Mouse (Mus musculus): ENCODE data around the gene Plb1. TPM values are rescaled to one million over a fixed set of nuclear protein-coding genes. Genes with fewer than 3 reads are reported as not detected.
A peak's percentile ranks its signal among the peaks of the same experiment; 100 is the strongest.

The Plb1 gene
- total RNA-seq, 1 experiment, result 3.8 TPM

GRCm38 (mm10) chr5:32230372-32230771 is 2.1 kb upstream of the Plb1 start:
- in situ Hi-C loops (cut with MboI; ENCODE audit: low sequenced_read_pairs in 2 of 2, unreplicated experiment in 2 of 2), result no loop called here
- DNase-seq (ENCODE audit: low read depth, low spot score), result peak; percentile 43

GRCm38 (mm10) chr5:32239337-32239736 is 6.8 kb downstream of the Plb1 start:
- in situ Hi-C loops (cut with MboI; ENCODE audit: low sequenced_read_pairs in 2 of 2, unreplicated experiment in 2 of 2), result no loop called here
- Histone ChIP-seq H3K36me3 (ENCODE audit: control insufficient read depth, insufficient read depth, low read length, poor library complexity, severe bottlenecking) (no peaks in the 10 kb centered on the region), H3K9ac (ENCODE audit: insufficient read depth, low read depth, low read length, poor library complexity, severe bottlenecking) (no peak overlapping the region), H3K9me3 (ENCODE audit: control insufficient read depth, insufficient read depth, low read depth, low read length) (no peaks in the 10 kb centered on the region), H3K4me1 (ENCODE audit: control insufficient read depth in 2 of 2, insufficient read depth in 2 of 2, low read length in 2 of 2, poor library complexity in 1 of 2) (no peaks in the 10 kb centered on the region), H3K27ac (ENCODE audit: insufficient read depth, low read depth, low read length, poor library complexity, severe bottlenecking) (no peak overlapping the region), H3K4me3 (ENCODE audit: insufficient read depth in 1 of 2, low read depth in 1 of 2, low read length in 2 of 2, poor library complexity in 1 of 2, severe bottlenecking in 1 of 2) (no peak overlapping the region)
- no peak for TF ChIP-seq ZC3H11A (IDR thresholded peaks at IDR 0.05; ENCODE audit: borderline replicate concordance, low read depth, low read length)
- no peak for DNase-seq (ENCODE audit: low read depth, low spot score)

More at GRCm38 (mm10) chr5:32230372-32230771, 2.1 kb upstream of the Plb1 start:
- TF ChIP-seq ZC3H11A (IDR thresholded peaks at IDR 0.05; ENCODE audit: borderline replicate concordance, low read depth, low read length) (peak; percentile 72; the same call in 1 of the 2 replicates), ZNF384 (IDR thresholded peaks at IDR 0.05; ENCODE audit: low read depth, low read length) (no peak)
- H3K27ac ChIP-seq (ENCODE audit: insufficient read depth, low read depth, low read length, poor library complexity, severe bottlenecking), result no peak overlapping the region
- no peaks in the 10 kb centered on the region for H3K4me1 ChIP-seq (ENCODE audit: control insufficient read depth in 2 of 2, insufficient read depth in 2 of 2, low read length in 2 of 2, poor library complexity in 1 of 2)
- no peak overlapping the region for H3K4me3 ChIP-seq (ENCODE audit: insufficient read depth in 1 of 2, low read depth in 1 of 2, low read length in 2 of 2, poor library complexity in 1 of 2, severe bottlenecking in 1 of 2)
- no peak overlapping the region for H3K9ac ChIP-seq (ENCODE audit: insufficient read depth, low read depth, low read length, poor library complexity, severe bottlenecking)
- H3K9me3 ChIP-seq (ENCODE audit: control insufficient read depth, insufficient read depth, low read depth, low read length), result no peaks in the 10 kb centered on the region
- no peaks in the 10 kb centered on the region for H3K36me3 ChIP-seq (ENCODE audit: control insufficient read depth, insufficient read depth, low read length, poor library complexity, severe bottlenecking)

GRCm38 (mm10) chr5:32240741-32241140 is 8.2 kb downstream of the Plb1 start:
- H3K4me1 ChIP-seq (ENCODE audit: control insufficient read depth in 2 of 2, insufficient read depth in 2 of 2, low read length in 2 of 2, poor library complexity in 1 of 2), result no peaks in the 10 kb centered on the region
- no peak overlapping the region for H3K4me3 ChIP-seq (ENCODE audit: insufficient read depth in 1 of 2, low read depth in 1 of 2, low read length in 2 of 2, poor library complexity in 1 of 2, severe bottlenecking in 1 of 2)
- H3K9ac ChIP-seq (ENCODE audit: insufficient read depth, low read depth, low read length, poor library complexity, severe bottlenecking), result no peak overlapping the region
- DNase-seq (ENCODE audit: low read depth, low spot score), result no peak
- H3K9me3 ChIP-seq (ENCODE audit: control insufficient read depth, insufficient read depth, low read depth, low read length), result no peaks in the 10 kb centered on the region
- in situ Hi-C loops (cut with MboI; ENCODE audit: low sequenced_read_pairs in 2 of 2, unreplicated experiment in 2 of 2), result no loop called here
- no peak for TF ChIP-seq MAFK (IDR thresholded peaks at IDR 0.05; ENCODE audit: insufficient read depth, low read depth, low read length)
- TF ChIP-seq ZNF384 (IDR thresholded peaks at IDR 0.05; ENCODE audit: low read depth, low read length), result no peak
- no peak for TF ChIP-seq CHD2 (IDR thresholded peaks at IDR 0.05; ENCODE audit: low read depth, low read length)
- no peak for TF ChIP-seq ZC3H11A (IDR thresholded peaks at IDR 0.05; ENCODE audit: borderline replicate concordance, low read depth, low read length)
- no peak for TF ChIP-seq HCFC1 (IDR thresholded peaks at IDR 0.05; ENCODE audit: borderline replicate concordance, insufficient read depth, low read length)
- H3K36me3 ChIP-seq (ENCODE audit: control insufficient read depth, insufficient read depth, low read length, poor library complexity, severe bottlenecking), result no peaks in the 10 kb centered on the region
- no peak overlapping the region for H3K27ac ChIP-seq (ENCODE audit: insufficient read depth, low read depth, low read length, poor library complexity, severe bottlenecking)

- TF ChIP-seq ZNF384 (IDR thresholded peaks at IDR 0.05; ENCODE audit: low read depth, low read length), result no peak
- no peak for TF ChIP-seq MAFK (IDR thresholded peaks at IDR 0.05; ENCODE audit: insufficient read depth, low read depth, low read length)
- TF ChIP-seq ZC3H11A (IDR thresholded peaks at IDR 0.05; ENCODE audit: borderline replicate concordance, low read depth, low read length), result no peak
- no peak for TF ChIP-seq HCFC1 (IDR thresholded peaks at IDR 0.05; ENCODE audit: borderline replicate concordance, insufficient read depth, low read length)
- no peak for TF ChIP-seq CHD2 (IDR thresholded peaks at IDR 0.05; ENCODE audit: low read depth, low read length)
- H3K9ac ChIP-seq (ENCODE audit: insufficient read depth, low read depth, low read length, poor library complexity, severe bottlenecking), result no peak overlapping the region
- in situ Hi-C loops (cut with MboI; ENCODE audit: low sequenced_read_pairs in 2 of 2, unreplicated experiment in 2 of 2), result no loop called here
- H3K9me3 ChIP-seq (ENCODE audit: control insufficient read depth, insufficient read depth, low read depth, low read length), result no peaks in the 10 kb centered on the region
- no peak overlapping the region for H3K27ac ChIP-seq (ENCODE audit: insufficient read depth, low read depth, low read length, poor library complexity, severe bottlenecking)
- DNase-seq (ENCODE audit: low read depth, low spot score), result no peak
- H3K36me3 ChIP-seq (ENCODE audit: control insufficient read depth, insufficient read depth, low read length, poor library complexity, severe bottlenecking), result no peaks in the 10 kb centered on the region
- no peaks in the 10 kb centered on the region for H3K4me1 ChIP-seq (ENCODE audit: control insufficient read depth in 2 of 2, insufficient read depth in 2 of 2, low read length in 2 of 2, poor library complexity in 1 of 2)
- no peak overlapping the region for H3K4me3 ChIP-seq (ENCODE audit: insufficient read depth in 1 of 2, low read depth in 1 of 2, low read length in 2 of 2, poor library complexity in 1 of 2, severe bottlenecking in 1 of 2)
Observed at GRCm38 (mm10) chr5:32243286-32243885, 10.9 kb downstream of the Plb1 start.

GRCm38 (mm10) chr5:32245385-32245784 is 12.9 kb downstream of the Plb1 start:
- Histone ChIP-seq H3K9me3 (ENCODE audit: control insufficient read depth, insufficient read depth, low read depth, low read length) (no peaks in the 10 kb centered on the region), H3K4me3 (ENCODE audit: insufficient read depth in 1 of 2, low read depth in 1 of 2, low read length in 2 of 2, poor library complexity in 1 of 2, severe bottlenecking in 1 of 2) (no peak overlapping the region), H3K9ac (ENCODE audit: insufficient read depth, low read depth, low read length, poor library complexity, severe bottlenecking) (no peak overlapping the region), H3K4me1 (ENCODE audit: control insufficient read depth in 2 of 2, insufficient read depth in 2 of 2, low read length in 2 of 2, poor library complexity in 1 of 2) (no peaks in the 10 kb centered on the region), H3K36me3 (ENCODE audit: control insufficient read depth, insufficient read depth, low read length, poor library complexity, severe bottlenecking) (no peaks in the 10 kb centered on the region), H3K27ac (ENCODE audit: insufficient read depth, low read depth, low read length, poor library complexity, severe bottlenecking) (no peak overlapping the region)
- in situ Hi-C loops (cut with MboI; ENCODE audit: low sequenced_read_pairs in 2 of 2, unreplicated experiment in 2 of 2), result no loop called here
- TF ChIP-seq CHD2 (IDR thresholded peaks at IDR 0.05; ENCODE audit: low read depth, low read length) (no peak), ZNF384 (IDR thresholded peaks at IDR 0.05; ENCODE audit: low read depth, low read length) (no peak), MAFK (IDR thresholded peaks at IDR 0.05; ENCODE audit: insufficient read depth, low read depth, low read length) (no peak), HCFC1 (IDR thresholded peaks at IDR 0.05; ENCODE audit: borderline replicate concordance, insufficient read depth, low read length) (no peak), ZC3H11A (IDR thresholded peaks at IDR 0.05; ENCODE audit: borderline replicate concordance, low read depth, low read length) (no peak)
- DNase-seq (ENCODE audit: low read depth, low spot score), result no peak

All from ES-E14 (cell line).